Mouse (Mus musculus) small intestine, adult 2 months (tissue): Measurements from ENCODE around the gene Rsph10b.

Source experiments
- CTCF ChIP-seq: fragments of 200-500 bp; IDR thresholded peaks from 2 replicates; pipeline ENCODE4 v1.5.1; 2012; ENCODE audit warnings: low read depth, mild to moderate bottlenecking, control low read depth, inconsistent platforms, low read length, moderate library complexity, mixed read lengths; ENCODE audit not compliant: insufficient replicate concordance, insufficient read length; ENCODE audit errors: extremely low read depth
- POLR2A ChIP-seq: fragments of 200-500 bp; IDR thresholded peaks from 2 replicates; pipeline ENCODE4 v1.6.1; 2012; ENCODE audit warnings: low read depth, mild to moderate bottlenecking, control low read depth, inconsistent platforms, low read length, moderate library complexity

DNA sequence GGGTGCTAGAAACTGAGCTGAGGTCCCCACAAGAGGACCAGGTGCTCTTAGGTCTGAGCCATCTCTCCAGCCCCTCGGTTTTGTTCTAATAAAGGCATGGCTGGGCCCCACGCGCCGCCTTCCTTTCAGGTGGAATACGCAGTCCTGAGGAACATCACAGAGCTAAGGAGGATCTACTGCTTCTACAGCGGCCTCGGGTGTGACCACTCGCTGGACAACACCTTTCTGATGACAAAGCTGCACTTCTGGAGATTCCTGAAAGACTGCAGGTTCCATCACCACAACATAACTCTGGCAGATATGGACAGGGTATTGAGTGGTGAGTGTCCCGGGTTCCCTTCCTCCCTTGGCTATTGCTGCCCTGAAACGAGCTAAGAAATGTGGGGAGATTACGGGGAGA, 26.7 kb downstream of the Rsph10b start:
- TF ChIP-seq POLR2A (no peak), CTCF (no peak)
